Mouse (Mus musculus) bone marrow, adult 2 months (tissue): ENCODE data around the gene Fgf2.

Experiments
- CTCF ChIP-seq: fragments of 200-500 bp; IDR thresholded peaks from 2 replicates; pipeline ENCODE4 v1.5.1; 2011; ENCODE audit warnings: low read length, control low read depth; ENCODE audit not compliant: control insufficient read depth, insufficient read depth
- POLR2A ChIP-seq: fragments of 200-500 bp; IDR thresholded peaks from 2 replicates; pipeline ENCODE4 v1.6.1; 2011; ENCODE audit warnings: low read depth, mild to moderate bottlenecking, control low read depth, low read length, borderline replicate concordance; ENCODE audit not compliant: control insufficient read depth

DNA sequence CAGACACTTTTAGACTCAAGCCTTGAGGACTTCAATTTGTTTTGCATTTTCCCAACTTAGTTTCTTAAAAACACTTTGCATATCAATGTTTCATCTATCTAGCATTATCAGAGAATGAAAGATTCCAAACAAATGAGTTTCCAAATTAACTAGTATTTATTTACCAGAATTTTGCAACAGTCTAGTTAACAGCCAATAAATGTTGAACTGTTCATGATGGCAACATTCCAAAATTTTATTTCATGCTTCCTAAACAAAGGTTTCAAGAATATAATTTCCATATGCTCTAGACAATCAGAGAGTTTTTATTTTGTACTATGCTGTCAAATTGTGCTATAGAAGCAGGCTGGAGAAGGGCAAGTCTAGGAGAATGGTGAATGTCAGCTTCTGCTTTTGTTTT lies 59.5 kb downstream of the Fgf2 start:
- TF ChIP-seq POLR2A (no peak), CTCF (no peak)
